Mouse (Mus musculus) layer of hippocampus, adult 18-20 months (tissue): ENCODE data around the gene Ubp1. TPM values are rescaled to one million over a fixed set of nuclear protein-coding genes. Genes with fewer than 3 reads are reported as not detected.
A peak's percentile ranks its signal among the peaks of the same experiment; 100 is the strongest.

ENCODE experiments used
- DNase-seq, 2 experiments: peaks; one replicate each; pipeline ENCODE4 v3.0.0; 2022; ENCODE audit warnings: low spot score in 2 of 2
- total RNA-seq, 2 experiments: library from RNA; stranded (reverse); gene quantifications; 2 replicates each; pipeline ENCODE4 v1.2.3; 2021

Gene Ubp1
- total RNA-seq, 2 experiments from 2014 or later: 69.6 to 71.2 TPM

GRCm38 (mm10) chr9:113968967-113969366, 38.2 kb downstream of the Ubp1 start:
- no peak for DNase-seq

GRCm38 (mm10) chr9:113969399-113969798, 38.7 kb downstream of the Ubp1 start:
- no peak for DNase-seq

GRCm38 (mm10) chr9:113970041-113970440, 39.3 kb downstream of the Ubp1 start:
- DNase-seq: no peak

- no peak for DNase-seq
Observed at GRCm38 (mm10) chr9:113971615-113972014, 40.9 kb downstream of the Ubp1 start.

GRCm38 (mm10) chr9:113973857-113974256, 43.1 kb downstream of the Ubp1 start:
- no peak for DNase-seq

- DNase-seq: no peak
Observed at GRCm38 (mm10) chr9:113974945-113975344, 44.2 kb downstream of the Ubp1 start.

GRCm38 (mm10) chr9:113975442-113975841, 44.7 kb downstream of the Ubp1 start:
- no peak for DNase-seq

GRCm38 (mm10) chr9:113976264-113976663, 45.5 kb downstream of the Ubp1 start:
- no peak for DNase-seq

- DNase-seq: no peak
Observed at GRCm38 (mm10) chr9:113977225-113977840, 46.6 kb downstream of the Ubp1 start.

GRCm38 (mm10) chr9:113978656-113979055, 47.9 kb downstream of the Ubp1 start:
- no peak for DNase-seq

GRCm38 (mm10) chr9:113979356-113979755, 48.6 kb downstream of the Ubp1 start:
- DNase-seq: no peak

- DNase-seq: peak; percentile 37 to 79
Observed at GRCm38 (mm10) chr9:113981099-113981880, 50.6 kb downstream of the Ubp1 start.

- no peak for DNase-seq
Observed at GRCm38 (mm10) chr9:113982451-113982850, 51.7 kb downstream of the Ubp1 start.

- no peak for DNase-seq
Observed at GRCm38 (mm10) chr9:113982883-113983670, 52.3 kb downstream of the Ubp1 start.

GRCm38 (mm10) chr9:113984946-113985620, 54.3 kb downstream of the Ubp1 start:
- DNase-seq: no peak

GRCm38 (mm10) chr9:113990547-113991248, 60.0 kb downstream of the Ubp1 start:
- peak; percentile 66 to 86 for DNase-seq

- no peak for DNase-seq
Observed at GRCm38 (mm10) chr9:113992810-113993209, 62.1 kb downstream of the Ubp1 start.

GRCm38 (mm10) chr9:113998311-113998710, 67.6 kb downstream of the Ubp1 start:
- no peak for DNase-seq

- DNase-seq: no peak
Observed at GRCm38 (mm10) chr9:114006801-114007200, 76.1 kb downstream of the Ubp1 start.

- no peak for DNase-seq
Observed at GRCm38 (mm10) chr9:114007850-114008350, 77.2 kb downstream of the Ubp1 start.

GRCm38 (mm10) chr9:114009526-114009925, 78.8 kb downstream of the Ubp1 start:
- DNase-seq: no peak
